Mouse (Mus musculus): ENCODE results near the gene Slc39a7. TPM values are rescaled to one million over a fixed set of nuclear protein-coding genes. Genes with fewer than 3 reads are reported as not detected.

Gene Slc39a7
- polyA plus RNA-seq, 1 experiment, result 92.7 TPM

DNA sequence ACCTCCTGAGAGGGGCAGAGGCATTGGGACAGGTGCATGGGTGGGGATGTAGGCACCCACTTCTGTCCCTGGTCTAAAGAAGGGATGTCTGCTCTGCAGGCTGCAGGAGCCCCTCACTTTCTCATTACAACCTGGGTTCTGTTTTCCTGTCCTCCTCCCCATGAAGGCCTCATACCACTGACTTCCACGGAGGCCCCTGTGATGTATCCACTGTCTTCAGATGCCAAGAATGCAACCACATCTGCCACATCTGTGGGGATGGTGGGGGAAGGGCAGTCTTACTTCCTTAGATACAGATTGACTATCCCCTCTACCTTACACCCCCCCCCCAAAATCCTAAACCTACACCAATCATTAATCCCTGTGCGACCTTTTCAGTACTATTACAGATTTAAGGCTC lies 5.3 kb downstream of the Slc39a7 start:
- H3K27ac ChIP-seq (ENCODE audit: insufficient read depth, low read length), result no peak overlapping the region
- H3K4me3 ChIP-seq (ENCODE audit: insufficient read depth, low read length), result no peak overlapping the region
- H3K4me1 ChIP-seq (ENCODE audit: control insufficient read depth, insufficient read depth, low read length), result peaks cover 13% of the 10 kb centered on the region
- no peak for TF ChIP-seq POLR2A (IDR thresholded peaks at IDR 0.05; ENCODE audit: extremely low read depth, insufficient read depth, low read length)
- no peak for TF ChIP-seq CTCF (IDR thresholded peaks at IDR 0.05; ENCODE audit: extremely low read depth, insufficient read depth, low read length)

DNA sequence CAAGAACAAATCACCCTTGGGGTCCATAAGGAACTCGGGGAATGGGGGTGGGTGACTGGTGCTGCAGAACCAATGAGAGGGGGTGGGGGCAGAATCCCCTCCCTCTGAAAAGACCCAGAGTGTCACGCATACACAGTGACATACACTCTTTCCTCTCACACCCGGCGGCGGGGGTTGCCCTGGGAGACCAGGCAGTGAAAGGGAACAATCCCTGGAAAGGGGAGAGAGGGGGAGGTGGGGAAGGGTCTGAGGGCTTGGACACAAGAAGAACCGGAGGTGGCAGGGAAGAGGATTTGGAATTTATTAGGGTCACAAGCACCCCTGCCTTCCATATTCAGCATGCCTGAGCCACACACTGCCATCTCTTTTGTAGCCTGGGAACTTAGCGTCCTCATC lies 5.7 kb downstream of the Slc39a7 start:
- no peak for TF ChIP-seq POLR2A (IDR thresholded peaks at IDR 0.05; ENCODE audit: extremely low read depth, insufficient read depth, low read length)
- no peak for TF ChIP-seq CTCF (IDR thresholded peaks at IDR 0.05; ENCODE audit: extremely low read depth, insufficient read depth, low read length)
- Histone ChIP-seq H3K4me3 (ENCODE audit: insufficient read depth, low read length) (no peak overlapping the region), H3K4me1 (ENCODE audit: control insufficient read depth, insufficient read depth, low read length) (peaks cover 13% of the 10 kb centered on the region), H3K27ac (ENCODE audit: insufficient read depth, low read length) (no peak overlapping the region)

DNA sequence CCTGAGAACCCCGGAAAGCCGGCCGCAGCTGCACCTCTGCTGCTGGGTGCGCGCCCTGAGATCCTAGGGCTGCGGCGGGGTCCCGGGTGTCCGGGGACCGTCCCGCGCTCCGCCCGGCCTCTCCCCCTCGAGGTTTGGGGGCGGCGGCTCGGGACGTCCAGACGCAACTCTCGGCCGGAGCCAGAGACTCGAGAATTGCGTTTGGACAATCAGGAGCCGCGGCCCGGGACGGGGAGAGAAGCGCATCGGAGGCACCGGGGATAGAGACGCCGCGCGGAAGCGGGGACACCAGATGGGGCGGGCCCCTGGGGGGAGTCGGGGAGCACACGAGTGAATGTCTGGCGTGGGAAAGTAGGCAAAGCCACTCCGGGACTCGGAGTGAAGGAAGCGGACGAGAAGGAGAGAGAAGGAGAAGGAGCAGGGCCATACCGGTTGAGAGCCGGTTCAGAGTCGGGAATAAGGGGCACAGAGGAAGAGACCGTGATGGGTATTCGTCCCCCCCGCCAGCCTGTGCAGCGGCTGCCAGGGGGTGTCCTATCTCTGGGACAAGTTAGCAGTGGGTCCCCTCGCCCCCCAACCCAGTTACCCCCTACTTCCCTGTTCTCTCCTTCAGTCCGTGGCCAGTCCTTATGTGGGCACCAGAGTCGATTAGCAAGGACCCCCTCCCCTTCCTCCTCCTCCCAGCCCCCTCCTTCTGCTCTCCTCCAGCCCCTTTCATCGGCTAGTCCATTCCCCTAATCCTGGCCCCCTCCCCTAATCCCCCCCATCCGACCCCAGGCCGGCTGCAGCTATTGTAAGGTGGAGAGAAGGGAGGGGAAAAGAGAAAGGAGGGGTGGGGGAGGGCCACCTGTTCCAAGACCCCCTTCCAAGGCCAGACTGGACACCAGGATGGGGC lies 6.4 kb downstream of the Slc39a7 start:
- H3K27ac ChIP-seq (ENCODE audit: insufficient read depth, low read length), result peak overlapping the region; percentile 80
- H3K4me3 ChIP-seq (ENCODE audit: insufficient read depth, low read length), result peak overlapping the region; percentile 87
- H3K4me1 ChIP-seq (ENCODE audit: control insufficient read depth, insufficient read depth, low read length), result peaks cover 8% of the 10 kb centered on the region
- TF ChIP-seq POLR2A (IDR thresholded peaks at IDR 0.05; ENCODE audit: extremely low read depth, insufficient read depth, low read length) (no peak), CTCF (IDR thresholded peaks at IDR 0.05; ENCODE audit: extremely low read depth, insufficient read depth, low read length) (no peak)

DNA sequence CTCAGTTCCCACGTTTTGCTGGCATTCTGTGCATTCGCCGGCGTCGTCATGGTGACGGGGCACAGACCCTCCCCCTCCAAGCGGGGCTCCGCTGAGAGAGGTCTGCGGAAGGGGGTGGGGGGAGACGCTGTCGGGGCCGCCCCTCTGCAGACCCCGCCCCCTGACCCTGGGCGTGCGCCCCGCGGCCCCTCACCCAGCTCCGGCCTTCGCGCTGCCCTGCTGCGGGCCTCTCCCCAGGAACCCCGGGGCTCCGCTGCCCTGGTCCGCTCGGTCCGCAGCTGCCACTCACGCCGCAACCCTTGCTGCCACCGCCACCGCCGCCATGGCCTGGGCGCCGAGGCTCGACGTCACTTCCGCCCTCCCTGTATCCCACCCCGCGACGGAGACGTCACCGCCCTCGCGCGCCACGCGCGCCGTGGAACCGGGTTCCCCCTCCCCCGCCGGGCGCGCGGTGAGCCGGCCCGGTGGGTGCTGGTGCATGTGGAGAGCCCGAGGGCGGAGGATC lies 7.1 kb downstream of the Slc39a7 start, which contains the start of gene Ring1:
Gene Ring1 (minus strand): TSS at position 364 of the 505 bp plus-strand sequence.
- Histone ChIP-seq H3K27ac (ENCODE audit: insufficient read depth, low read length) (peak within 1 kb of the TSS; percentile 80), H3K4me1 (ENCODE audit: control insufficient read depth, insufficient read depth, low read length) (peaks cover 5% of the 10 kb centered on the region; the same call in 1 of the 2 replicates), H3K4me3 (ENCODE audit: insufficient read depth, low read length) (peak within 1 kb of the TSS; percentile 87)
- TF ChIP-seq CTCF (IDR thresholded peaks at IDR 0.05; ENCODE audit: extremely low read depth, insufficient read depth, low read length), result no peak
- peak; percentile 76; the same call in 1 of the 2 replicates for TF ChIP-seq POLR2A (IDR thresholded peaks at IDR 0.05; ENCODE audit: extremely low read depth, insufficient read depth, low read length)

DNA sequence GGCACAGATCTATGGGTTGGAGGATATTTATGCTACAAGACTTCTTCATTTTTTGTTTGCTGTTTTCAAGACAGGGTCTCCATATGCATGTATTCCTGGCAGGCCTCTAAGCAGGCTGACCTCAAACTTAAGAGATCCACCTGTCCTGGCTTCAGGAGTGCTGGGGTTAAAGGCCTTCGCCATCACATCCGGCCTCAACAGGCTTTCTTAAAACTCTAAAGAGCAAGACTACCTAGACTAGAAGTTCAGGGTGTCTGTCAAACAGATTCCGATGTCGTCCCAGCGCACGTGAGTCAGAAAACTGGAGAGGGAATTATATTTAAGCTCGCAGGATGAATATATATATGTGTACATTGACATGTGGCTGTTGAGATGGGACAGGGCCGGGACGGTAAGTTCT lies 7.8 kb downstream of the Slc39a7 start:
- peak overlapping the region; percentile 80 for H3K27ac ChIP-seq (ENCODE audit: insufficient read depth, low read length)
- no peak for TF ChIP-seq POLR2A (IDR thresholded peaks at IDR 0.05; ENCODE audit: extremely low read depth, insufficient read depth, low read length)
- no peak for TF ChIP-seq CTCF (IDR thresholded peaks at IDR 0.05; ENCODE audit: extremely low read depth, insufficient read depth, low read length)
- H3K4me3 ChIP-seq (ENCODE audit: insufficient read depth, low read length), result peak overlapping the region; percentile 87
- peaks cover 5% of the 10 kb centered on the region; the same call in 1 of the 2 replicates for H3K4me1 ChIP-seq (ENCODE audit: control insufficient read depth, insufficient read depth, low read length)

DNA sequence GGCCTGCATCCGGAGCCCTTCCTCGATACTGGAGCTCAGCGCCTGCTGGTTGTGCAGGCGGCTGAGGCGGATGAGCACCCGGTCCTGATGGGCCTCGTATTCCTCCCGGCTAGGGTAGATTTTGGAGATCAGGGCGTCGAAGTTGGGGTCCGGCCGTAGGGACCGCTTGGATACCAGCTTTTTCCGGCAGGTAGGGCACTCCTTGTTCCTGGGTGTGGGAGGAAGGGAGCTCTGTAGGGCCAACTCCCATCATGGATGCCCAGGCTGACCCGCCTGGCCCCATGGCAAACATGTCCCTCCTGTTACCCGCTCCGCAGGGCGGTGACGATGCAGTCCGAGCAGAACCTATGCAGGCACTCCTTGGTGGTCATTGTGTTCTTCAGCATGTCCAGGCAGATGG lies 8.5 kb downstream of the Slc39a7 start:
- Histone ChIP-seq H3K27ac (ENCODE audit: insufficient read depth, low read length) (no peak overlapping the region), H3K4me3 (ENCODE audit: insufficient read depth, low read length) (no peak overlapping the region), H3K4me1 (ENCODE audit: control insufficient read depth, insufficient read depth, low read length) (peaks cover 5% of the 10 kb centered on the region; the same call in 1 of the 2 replicates)
- TF ChIP-seq POLR2A (IDR thresholded peaks at IDR 0.05; ENCODE audit: extremely low read depth, insufficient read depth, low read length) (no peak), CTCF (IDR thresholded peaks at IDR 0.05; ENCODE audit: extremely low read depth, insufficient read depth, low read length) (no peak)

DNA sequence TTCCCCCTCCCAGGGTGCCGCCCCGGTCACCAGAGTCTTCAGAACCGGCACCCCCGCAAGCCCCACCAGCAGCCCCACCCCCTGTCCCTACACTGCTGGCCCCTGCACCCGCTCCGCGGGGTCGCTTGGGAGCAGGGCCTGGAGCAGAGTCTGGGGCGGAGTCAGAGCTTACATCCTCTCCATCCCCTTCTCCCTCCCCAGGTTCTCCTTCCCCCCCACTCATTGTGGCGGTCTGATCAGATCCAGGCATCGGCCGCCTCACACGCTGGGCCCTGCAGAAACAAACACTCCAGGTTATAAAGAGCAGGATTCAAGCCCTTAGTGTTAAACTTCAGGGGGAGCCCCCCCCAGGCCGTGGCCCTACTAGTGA lies 9.1 kb downstream of the Slc39a7 start:
- TF ChIP-seq POLR2A (IDR thresholded peaks at IDR 0.05; ENCODE audit: extremely low read depth, insufficient read depth, low read length) (no peak), CTCF (IDR thresholded peaks at IDR 0.05; ENCODE audit: extremely low read depth, insufficient read depth, low read length) (no peak)
- Histone ChIP-seq H3K27ac (ENCODE audit: insufficient read depth, low read length) (no peak overlapping the region), H3K4me3 (ENCODE audit: insufficient read depth, low read length) (no peak overlapping the region), H3K4me1 (ENCODE audit: control insufficient read depth, insufficient read depth, low read length) (peaks cover 5% of the 10 kb centered on the region; the same call in 1 of the 2 replicates)

DNA sequence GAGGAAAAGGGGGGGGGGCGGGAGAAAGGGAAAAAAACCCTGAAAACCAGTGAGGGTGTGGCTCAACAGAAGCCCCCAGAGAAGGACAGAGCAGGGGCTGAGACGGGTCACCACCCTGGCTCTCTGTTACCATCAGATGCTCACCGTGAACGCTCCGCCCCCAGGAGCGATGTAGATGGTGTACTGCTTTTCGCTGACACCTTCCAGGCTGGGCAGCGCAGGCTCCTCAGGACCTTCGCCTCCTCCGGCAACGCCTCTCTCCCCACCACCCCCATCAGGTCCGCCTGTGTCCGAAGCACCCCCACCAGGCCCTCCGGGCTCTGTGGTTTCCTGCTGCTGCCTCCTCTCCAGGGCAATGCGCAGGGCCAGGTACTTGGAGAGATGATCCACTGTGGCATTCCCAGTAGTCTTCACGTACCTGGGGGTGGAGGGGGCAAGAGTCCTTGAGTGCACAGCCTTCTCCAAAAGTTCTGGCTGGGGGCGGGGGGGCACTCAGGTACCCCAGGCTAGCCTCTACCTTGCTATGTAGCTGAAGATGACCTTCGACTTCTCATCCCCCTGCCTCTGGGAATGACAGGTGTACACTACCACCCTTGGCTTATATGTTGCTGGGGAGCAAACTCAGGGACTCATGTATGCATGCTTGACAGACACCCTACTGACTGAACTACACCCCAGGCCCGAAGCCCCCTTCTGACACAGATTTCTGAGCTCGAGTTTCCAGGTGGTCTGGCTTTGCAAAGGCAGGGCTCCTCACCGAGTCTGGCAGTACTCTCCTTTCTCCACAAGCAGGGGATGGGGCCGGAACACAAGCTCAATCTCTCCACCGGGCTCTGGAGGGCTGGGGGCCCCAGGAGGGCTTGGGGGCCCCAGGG lies 9.7 kb downstream of the Slc39a7 start:
- no peak overlapping the region for H3K27ac ChIP-seq (ENCODE audit: insufficient read depth, low read length)
- no peak for TF ChIP-seq CTCF (IDR thresholded peaks at IDR 0.05; ENCODE audit: extremely low read depth, insufficient read depth, low read length)
- TF ChIP-seq POLR2A (IDR thresholded peaks at IDR 0.05; ENCODE audit: extremely low read depth, insufficient read depth, low read length), result no peak
- no peak overlapping the region for H3K4me3 ChIP-seq (ENCODE audit: insufficient read depth, low read length)
- peaks cover 2% of the 10 kb centered on the region; the same call in 1 of the 2 replicates for H3K4me1 ChIP-seq (ENCODE audit: control insufficient read depth, insufficient read depth, low read length)

DNA sequence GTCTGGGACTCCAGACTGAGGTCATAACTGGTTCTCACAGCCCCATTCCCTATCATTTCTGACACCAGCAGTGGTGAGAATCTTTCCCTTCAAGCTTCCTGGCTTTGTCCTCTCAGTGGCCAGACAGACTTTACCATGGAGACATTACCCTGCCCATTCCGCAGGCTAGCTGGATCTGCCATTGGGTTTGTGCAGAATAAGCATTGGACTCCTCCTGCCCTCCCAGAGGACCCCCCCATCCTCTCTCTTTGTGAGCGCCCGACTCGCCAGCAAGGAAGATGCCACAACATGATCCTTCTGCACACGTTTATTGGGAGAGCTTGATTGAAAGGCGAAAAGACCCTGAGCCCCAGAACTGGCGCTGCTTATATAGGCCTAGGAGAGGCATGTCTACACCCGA lies 18.0 kb downstream of the Slc39a7 start:
- TF ChIP-seq POLR2A (IDR thresholded peaks at IDR 0.05; ENCODE audit: extremely low read depth, insufficient read depth, low read length) (no peak), CTCF (IDR thresholded peaks at IDR 0.05; ENCODE audit: extremely low read depth, insufficient read depth, low read length) (no peak)
- H3K27ac ChIP-seq (ENCODE audit: insufficient read depth, low read length), result no peak overlapping the region
- H3K4me3 ChIP-seq (ENCODE audit: insufficient read depth, low read length), result no peak overlapping the region

More for the DNA sequence above, 18.0 kb downstream of the Slc39a7 start:
- H3K4me1 ChIP-seq (ENCODE audit: control insufficient read depth, insufficient read depth, low read length), result no peaks in the 10 kb centered on the region

Measured in cortical plate, adult 2 months (tissue).